Mouse (Mus musculus) adrenal gland, postnatal 10 days (tissue): ENCODE measurements around the gene Podn. TPM values are rescaled to one million over a fixed set of nuclear protein-coding genes. Genes with fewer than 3 reads are reported as not detected.
"Not testable (repeated sequence)": the region's sequence is repeated elsewhere in the genome, so short reads cannot be mapped to it uniquely, and the experiment has no call there.

Source experiments
- DNase-seq: peaks from one replicate; pipeline ENCODE4 v3.0.0; 2021; ENCODE audit warnings: mixed read lengths
- long read RNA-seq, 2 experiments: library from polyadenylated mRNA; stranded (forward); transcript quantifications; one replicate each; pipeline ENCODE4 v2.0.0; 2021
- total RNA-seq, 2 experiments: library from RNA; stranded (reverse); gene quantifications; 2 replicates each; pipeline ENCODE4 v1.2.3; 2021

Gene Podn
- total RNA-seq, result 1 to 10 TPM; 7.0 to 7.4 TPM
- long read RNA-seq, experiment 1, partial matches to known transcripts, result 1 of 39 reads
- long read RNA-seq, experiment 1, other reads (novel, unspliced or antisense), result 35 of 39 reads
- long read RNA-seq, experiment 2, partial matches to known transcripts, result 2 of 76 reads
- long read RNA-seq, experiment 2, other reads (novel, unspliced or antisense), result 74 of 76 reads

DNA sequence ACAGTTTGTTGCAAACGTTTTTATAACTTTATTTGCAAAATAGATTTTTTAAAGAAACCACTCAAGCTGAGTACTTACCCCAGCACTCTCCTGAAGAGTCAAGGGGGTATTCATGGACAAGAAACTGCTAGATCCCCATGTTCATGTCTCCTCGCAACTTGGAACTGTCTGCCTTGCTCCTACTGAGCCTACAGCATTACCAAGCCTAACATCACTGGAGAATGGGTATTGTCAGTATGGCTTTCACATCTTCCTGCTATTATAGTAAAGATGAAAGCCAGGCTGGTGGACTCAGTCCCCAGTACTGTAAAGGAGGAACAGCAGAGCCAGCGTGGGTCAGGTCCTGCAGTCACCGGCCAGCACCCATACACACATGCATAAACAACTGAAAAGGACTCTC lies at the start of gene Podn:
Gene Podn (minus strand): TSS at position 101 of the 400 bp plus-strand sequence.
- DNase-seq, result no peak

DNA sequence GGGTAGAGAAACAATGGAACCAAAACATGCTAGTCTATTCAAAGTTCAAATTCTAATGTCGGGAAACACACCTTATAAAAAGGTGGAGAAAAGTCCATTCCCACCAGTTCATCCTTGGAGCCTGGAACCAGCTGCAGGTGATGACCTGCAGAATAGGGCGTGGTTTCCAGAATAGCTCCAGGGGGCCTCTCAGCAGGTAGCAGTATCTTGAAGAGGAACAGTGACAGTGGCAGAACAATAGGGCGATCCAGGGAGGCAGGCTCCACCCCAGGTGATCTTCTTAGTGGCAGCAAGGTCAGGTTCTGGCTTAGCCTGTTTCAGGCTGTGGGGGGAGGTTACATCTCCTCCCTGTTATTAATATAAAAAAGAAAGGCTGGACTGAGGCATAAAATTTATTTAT lies 49.3 kb upstream of the Podn start:
- not testable (repeated sequence) for DNase-seq

DNA sequence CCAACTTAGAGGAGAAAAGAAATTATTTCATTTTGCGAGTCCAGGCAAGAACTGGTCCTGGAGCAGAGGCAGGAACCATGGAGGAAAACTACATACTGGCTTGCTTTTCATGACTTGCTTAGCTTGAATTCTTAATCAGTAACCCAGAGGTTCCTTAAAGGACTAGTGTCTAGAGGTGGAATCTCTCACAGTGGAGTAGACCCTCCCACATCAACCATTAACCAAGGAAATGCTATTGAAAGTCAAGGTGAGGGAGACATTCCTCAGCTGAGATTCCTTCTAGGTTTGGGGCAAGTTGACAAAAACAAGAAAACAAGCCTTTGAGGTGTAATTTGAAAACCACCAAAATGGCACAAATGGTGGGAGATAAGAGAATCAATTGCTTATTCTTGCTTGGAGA lies 48.6 kb upstream of the Podn start, which contains the start of gene Scp2:
Gene Scp2 (minus strand): TSS at position 119 of the 400 bp plus-strand sequence.
- DNase-seq, result no peak

DNA sequence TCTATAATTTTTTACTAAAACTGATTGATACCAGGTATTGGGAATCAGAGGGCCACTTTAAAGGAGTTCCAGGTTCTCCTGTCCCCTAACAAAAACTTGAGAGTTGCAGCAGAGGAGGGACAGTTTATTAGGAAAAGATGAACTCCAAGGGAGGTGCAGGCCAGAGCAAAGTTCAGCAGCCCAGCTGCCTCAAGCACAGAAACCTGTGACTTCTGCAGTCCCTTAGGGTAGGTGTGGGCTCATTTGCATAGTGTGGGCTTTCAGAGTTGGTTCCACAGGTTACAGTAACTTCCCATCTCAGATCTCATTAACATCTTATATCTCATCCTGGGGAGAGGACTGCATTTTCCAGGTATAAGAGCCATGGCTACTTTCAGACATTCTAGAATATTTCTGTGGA lies 47.5 kb upstream of the Podn start:
- no peak for DNase-seq

DNA sequence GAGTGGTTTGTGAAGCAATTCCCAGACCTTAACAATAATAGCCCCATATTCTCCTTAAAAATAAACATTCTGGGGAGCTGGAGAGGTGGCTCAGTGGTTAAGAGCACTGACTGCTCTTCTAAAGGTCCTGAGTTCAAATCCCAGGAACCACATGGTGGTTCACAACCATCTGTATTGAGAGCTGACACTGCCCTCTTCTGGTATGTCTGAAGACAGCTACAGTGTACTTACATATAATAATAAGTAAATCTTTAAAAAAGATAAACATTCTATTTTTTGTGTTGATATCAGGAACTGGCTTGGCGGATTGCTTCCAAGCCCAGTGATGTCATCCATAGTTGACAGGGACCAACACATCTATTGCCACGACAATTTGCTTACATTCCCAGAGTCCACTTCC lies 46.9 kb upstream of the Podn start:
- not testable (repeated sequence) for DNase-seq

DNA sequence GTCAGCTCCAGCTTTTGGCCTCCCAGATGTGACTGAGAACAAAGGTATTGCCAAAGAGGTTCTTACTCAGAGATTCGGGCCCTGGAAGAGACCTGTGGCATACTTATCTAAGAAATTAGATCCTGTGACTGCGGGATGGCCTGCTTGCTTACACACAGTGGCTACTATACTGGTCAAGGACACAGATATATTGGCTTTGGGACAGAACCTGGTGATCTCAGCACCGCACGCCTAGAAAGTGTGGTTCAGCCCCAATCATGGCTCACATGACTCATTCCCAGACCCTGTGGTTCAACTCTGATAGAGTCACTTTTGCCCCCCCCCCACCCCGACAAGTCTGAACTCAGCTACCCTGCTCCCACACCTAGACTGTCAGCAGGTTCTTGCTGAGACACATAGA lies 40.7 kb upstream of the Podn start:
- DNase-seq, result peak; percentile 26

DNA sequence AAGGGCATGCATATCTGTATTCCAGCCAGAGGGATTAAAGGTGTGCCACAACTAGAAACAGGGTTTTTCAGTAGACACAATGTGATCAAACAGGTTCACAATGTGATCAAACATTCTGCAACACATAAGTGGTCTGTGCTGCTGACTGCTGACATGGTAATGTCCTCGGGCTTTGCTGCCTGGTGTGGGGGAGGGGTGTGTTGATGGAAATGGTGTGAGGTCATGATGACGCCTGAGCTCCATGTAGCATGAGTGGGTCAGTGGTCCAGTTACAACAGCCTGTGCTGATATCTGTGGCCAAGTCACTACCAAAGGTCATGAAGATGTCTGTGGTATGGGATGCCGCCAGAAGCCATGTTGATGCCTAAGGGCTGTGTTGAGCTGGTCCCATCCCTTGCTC lies 34.2 kb upstream of the Podn start:
- no peak for DNase-seq

DNA sequence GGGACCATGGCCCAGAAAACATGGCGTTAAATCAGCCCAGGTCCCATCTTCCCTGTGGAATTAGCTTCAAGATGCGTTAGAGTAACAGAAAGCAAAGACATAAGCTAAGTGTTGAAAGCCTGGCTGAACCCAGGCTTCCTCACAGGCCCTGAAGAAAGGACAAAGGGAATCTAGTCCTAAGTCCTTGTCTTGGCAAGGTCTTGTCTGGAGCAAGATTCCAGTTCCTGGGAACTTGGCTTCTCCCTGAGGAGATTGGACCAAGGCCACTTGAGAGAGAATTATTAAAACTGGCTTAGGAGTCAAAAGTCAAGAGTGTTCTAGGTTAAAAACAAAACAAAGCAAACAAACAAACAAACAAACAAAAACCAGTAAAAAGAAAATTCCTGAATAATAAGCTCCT lies 32.1 kb upstream of the Podn start:
- no peak for DNase-seq

DNA sequence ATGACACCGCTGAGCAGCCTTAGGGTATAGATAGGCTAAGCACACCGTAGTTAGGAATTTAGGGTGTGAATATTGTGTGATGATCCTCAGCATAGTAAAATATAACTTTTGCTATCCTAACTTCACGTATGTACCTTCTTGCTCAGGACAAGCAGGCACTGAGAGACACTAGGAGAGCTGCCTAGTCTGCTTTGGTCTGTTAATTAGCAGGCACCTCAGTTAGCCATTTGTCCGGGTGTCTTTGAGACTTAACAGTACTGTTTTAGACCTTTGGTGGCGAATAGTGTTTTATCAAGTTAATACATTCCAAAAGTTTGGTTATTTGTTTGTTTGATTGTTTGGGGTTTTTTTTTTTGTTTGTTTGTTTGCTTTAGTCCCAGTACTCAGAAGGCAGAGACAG lies 31.3 kb upstream of the Podn start:
- DNase-seq, result no peak

DNA sequence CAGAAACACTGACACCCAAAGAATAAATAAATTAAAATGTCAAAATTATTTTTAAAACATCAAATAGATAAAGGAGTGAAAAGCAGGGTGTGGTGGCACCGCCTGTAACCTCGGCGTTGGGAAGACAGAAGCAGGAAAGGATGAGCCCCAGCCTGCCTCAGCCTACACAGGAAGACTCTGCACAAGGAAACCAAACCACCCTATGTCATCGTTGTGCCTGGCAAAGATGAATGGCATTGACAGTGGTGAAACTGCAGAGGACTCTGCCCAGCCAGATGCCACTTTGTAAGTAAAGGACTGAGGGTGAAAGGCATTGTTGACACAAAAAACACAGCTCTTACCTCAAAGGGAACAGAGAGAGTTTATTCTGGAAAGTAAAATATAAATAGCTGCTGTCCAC lies 30.0 kb upstream of the Podn start:
- no peak for DNase-seq

DNA sequence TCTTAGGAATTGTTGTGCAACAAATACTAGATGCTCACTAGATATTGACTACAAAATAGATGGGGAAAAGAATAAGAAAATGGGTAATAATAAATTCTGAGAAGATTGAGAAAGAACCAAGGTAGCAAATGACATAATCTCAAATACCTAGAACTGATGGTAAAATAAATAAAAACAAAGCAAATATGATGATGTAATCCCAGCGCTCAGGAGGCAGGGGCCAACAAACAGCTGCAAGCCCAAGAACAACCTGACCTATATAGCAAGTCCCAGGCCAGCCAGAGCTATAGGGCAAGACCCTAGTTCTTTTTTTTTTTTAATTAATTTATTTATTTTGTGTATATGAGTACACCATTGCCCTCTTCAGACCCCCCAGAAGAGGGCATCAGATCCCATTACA lies 27.9 kb upstream of the Podn start:
- DNase-seq, result no peak

DNA sequence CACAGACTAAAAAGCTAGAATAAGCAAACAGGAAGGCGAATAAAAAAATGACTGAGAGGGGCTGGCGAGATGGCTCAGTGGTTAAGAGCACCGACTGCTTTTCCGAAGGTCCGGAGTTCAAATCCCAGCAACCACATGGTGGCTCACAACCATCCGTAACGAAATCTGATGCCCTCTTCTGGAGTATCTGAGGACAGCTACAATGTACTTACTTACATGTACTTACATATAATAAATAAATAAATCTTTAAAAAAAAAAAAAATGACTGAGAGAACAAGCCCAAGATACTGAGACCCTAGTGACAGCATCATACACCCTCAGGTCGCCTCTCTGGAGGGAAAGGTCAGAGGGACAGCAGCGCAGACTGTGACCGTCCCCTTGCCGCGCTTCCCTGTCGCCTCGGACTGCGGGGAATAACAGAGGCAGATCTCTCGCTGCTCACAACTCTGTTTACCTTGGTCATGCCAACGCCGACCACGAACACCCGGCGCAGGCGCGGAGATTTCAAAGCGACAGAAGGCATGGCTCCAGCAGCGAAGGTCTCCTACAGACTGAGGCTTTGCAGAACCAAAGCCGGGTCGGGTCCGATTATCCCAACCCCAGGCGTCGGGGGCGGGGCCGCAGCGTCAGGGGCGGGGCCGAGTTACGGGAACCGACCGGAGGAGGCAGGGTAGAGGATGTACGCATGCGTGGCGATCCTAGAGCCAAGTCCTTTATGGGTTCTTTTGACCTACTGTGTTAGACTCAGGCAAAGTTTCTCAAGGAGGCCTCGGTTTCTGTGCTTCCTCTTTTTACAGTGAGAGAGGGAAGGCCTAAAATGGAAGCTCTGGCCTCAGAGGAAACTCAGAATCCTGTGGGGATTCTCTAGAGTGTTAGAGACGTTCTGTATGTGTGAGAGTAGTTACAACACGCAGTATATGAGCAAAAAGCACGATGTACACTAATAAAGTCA lies 22.0 kb upstream of the Podn start:
- DNase-seq, result peak; percentile 98

DNA sequence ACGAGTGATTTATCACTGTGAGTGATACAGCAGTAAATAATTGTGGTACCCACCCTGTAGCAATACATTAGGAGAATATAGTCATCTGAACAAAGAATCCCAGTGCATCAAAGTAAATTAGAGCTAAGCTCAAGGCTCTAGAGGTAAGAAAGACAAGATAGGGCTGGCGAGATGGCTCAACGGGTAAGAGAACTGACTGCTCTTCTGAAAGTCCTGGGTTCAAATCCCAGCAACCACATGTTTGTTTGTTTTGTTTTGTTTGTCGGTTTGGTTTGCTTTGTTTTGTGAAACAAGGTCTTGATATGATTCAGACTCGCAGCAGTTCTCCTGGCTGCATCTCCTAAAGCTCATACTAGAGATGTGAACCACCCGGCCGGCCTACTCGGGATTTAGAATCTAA lies 21.2 kb upstream of the Podn start:
- no peak for DNase-seq

DNA sequence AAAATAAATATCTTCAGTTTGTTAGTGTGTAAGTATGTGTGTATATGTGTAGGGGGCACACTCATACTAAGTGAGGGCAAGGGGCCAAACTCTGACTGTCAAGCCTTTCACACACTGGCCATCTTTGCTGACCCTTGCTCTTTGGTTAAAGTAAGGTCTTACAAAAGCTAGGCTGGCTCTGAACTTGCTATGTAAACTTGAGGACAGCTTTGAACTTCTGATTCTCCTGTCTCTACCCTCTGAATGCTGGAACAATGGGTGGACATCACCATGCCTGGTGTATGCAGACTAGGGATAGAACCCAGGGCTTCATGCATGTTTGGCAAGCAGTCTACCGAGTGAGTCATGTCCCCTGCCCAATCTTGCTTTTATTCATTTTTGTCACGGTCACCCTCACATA lies 20.2 kb upstream of the Podn start:
- no peak for DNase-seq

DNA sequence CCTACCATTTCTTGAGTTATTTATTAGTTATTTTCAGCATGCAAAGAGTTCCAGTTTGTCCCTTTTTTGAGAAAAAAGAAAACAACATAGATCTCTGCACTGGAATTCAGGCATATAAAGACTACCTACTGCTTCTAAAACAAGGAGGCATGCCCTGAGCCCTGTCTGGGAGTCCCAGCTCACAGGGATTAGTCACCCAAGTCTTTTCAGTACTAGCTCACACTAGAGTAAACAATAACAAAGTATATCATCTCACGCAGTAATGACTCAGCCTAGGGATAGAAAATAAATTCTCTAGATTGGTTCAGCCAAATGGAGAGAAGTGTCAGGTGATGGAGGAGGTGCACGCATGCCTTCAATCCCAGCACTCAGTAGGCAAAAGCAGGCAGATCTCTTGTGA lies 14.5 kb upstream of the Podn start:
- DNase-seq, result no peak

DNA sequence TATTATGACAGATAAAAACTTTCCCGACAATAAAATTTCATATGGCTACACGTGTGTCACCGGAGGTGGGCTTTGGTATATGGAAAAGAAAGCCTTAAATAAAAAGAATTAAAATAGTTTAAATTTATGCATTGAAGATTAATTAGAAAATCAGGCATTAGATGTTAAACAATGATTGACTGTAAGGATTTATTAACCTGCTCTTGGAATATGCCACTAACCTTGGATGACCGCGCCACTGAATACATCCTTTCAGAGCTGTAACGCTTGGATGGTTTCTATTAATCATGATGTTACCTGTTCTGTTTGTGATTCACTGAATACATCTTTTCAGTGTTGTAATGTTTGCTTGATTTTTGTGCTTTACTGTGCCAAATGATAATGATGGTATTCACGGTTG lies 13.5 kb upstream of the Podn start:
- DNase-seq, result no peak

DNA sequence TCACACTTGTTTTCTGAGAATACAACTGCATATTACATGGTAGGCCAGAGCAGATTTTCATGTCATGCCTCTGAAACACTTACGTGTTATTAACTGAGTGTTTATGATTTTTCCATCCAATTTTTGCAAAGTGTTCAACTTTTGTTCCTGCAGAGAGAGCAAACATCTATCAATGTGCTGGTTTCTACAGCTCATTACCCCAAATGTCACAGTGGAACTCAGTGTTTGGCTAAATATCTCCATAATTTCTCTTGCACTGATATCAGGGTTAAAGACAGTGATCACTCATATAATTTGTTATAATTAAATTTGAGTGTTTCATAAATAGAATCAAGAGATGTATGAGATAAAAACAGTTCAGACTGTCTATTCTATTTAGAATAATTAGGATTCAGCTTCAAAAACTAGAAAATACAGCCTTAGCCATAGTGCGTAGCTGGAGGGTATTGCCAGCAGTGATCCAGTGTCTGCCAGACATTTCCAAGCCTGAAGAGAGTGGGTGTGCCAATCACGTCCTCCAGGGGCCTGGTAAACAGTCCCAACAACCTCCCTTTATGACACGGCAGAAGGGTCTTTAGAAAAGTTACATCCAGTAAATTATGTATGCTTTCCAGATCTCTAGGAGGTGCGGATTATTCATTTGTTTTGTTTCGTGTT lies 3.4 kb downstream of the Podn start:
- no peak for DNase-seq

DNA sequence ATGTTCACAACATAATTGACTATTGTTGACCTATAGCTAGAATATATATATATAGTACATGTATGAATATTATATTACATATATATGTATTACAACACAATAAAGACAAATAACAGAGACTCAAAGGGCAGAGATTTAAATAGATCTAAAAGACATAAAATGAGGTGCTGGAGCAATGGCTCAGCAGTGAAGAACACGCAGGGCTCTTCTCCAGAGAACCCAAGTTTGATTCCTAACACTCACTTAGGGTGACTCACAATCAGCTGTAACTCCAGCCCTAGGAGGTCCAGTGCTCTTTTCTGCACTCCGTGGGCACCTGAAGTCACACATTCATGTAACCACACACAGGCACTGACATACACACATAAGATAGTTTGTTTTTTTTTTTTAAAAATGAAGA lies 12.3 kb downstream of the Podn start:
- no peak for DNase-seq

DNA sequence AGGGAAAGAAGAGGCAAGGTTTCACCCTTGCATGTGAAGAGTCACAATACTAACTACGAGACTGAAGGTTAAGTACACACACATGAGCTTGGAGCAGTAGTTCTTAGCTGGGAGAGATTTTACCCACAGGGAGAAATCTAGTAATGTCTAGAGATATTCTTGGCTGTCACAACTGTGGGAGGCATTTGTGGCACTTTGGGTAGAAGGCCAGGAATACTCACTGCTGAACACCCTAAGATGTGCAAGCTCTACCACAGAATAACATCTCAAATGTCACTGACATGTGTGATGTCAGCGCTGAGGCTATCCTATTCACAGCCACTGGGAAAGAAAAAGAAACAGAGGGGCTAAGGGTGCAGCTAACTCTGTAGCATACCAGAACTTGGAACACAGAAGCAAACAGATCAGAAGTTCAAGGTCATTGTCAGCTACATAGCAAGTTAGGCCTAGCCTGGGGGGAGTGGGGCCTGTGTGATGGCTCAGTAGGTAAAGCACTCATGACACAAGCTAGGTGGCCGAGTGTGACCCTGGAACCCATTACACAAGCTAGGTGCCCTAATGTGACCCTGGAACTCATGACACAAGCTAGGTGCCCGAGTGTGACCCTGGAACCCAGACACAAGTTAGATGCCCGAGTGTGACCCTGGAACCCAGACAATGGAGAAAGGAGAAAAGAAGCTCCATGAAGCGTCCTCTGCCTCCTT lies 13.1 kb downstream of the Podn start:
- DNase-seq, result no peak

DNA sequence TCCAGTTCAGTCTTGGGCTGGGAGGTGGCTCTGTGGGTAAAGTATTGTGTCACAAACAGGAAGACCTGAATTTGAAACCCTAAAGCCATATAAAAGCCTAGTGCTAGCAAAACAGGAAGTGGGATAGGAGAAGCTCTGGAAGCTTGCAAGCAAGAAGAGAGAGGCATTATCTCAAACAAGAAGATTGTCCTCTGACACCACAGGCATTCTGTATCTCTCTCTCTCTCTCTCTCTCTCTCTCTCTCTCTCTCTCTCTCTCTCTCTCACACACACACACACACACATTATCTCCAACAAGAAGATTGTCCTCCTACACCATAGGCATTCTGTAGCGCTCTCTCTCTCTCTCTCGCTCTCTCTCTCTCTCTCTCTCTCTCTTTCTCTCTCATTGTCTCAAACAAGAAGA lies 13.8 kb downstream of the Podn start:
- DNase-seq, result no peak

DNA sequence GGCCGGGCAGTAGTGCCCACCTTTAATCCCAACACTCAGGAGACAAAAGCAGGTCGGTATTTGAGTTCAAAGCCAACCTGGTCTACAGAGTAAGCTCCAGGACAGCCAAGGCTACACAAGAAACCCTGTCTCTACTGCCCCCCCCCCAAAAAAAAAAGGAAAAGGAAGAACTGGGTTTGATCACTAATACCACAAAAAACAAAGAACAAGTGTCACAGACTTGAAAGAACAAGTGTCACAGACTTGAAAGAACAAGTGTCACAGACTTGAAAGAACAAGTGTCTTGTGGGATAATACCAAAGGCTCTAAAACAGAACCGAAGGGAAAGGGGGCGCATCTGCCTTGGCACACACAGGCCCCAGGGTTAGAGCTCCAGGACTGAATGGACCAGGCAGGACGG lies 15.4 kb downstream of the Podn start:
- DNase-seq, result no peak

DNA sequence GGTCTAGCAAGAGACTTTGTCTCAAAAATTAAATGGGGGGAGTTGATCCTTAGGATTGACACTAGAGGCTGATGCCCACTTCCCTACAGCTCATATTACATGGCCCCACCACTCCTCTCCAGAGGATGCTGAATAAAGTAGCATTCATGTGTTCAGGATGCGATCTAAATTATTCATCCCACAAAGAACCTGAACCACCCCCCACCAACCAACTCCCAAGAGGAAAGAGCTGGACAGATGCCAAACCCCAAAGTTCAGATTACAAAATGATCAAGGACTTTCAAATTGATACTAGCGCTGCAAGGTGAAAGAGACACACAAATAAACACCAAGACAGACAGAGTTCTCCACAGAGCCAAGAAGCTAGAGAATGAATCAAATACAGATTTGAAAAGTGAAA lies 16.5 kb downstream of the Podn start:
- DNase-seq, result peak; percentile 49

DNA sequence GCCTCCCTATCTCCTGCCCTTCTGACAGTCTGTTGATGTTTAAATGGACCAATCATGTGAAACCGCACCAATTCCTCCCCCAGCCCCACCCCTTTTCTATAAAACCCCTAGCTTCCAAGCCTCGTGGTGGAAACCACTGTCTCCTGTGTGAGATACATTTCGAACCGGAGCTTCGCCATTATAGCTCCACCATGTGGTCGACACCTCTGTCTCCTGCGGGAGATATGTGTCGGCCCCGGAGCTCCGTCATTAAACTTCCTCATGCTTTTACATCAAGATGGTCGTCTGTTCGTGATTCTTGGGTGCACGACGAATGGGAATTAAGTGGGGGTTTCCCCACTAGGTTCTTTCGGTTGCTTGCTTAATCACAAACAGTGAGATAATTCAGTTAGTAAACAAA lies 17.1 kb downstream of the Podn start:
- DNase-seq, result not testable (repeated sequence)
